Comparison of ENCODE assay signal across 7 mouse cellular contexts in the genomic region with DNA sequence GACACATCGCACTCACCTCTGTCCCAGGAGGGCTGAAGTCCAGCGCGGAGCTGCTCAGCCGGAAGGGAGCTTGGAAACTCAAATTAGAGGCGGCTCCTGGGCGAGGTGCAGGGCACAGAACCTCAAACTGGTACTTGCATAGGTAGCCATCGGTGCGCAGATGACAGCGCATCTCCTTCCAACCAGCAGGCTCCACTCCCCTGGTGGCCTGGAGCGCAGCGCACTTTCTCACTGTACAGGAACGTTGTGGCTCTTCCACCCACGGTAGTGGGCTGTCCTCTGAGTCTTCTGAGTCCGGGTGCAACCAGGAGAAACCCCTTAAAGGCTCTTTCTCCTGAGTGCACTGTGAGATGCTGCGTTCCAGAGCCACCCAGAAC. TPM values are rescaled to one million over a fixed set of nuclear protein-coding genes. Genes with fewer than 3 reads are reported as not detected.
DNase-seq lines count a peak whose midpoint lies in the region; ATAC-seq and TF ChIP-seq lines count a peak whose summit lies in the region.

No protein-coding gene starts in this region.

- peak overlapping the region; percentile 30; the same call in 1 of the 2 replicates for H3K4me3 ChIP-seq in spleen, adult 2 months (ENCODE audit: extremely low read depth, insufficient read depth, insufficient read length)
- H3K4me3 ChIP-seq in forebrain, embryonic 12.5 days (replicated peaks): peak overlapping the region; percentile 37
- H3K4me3 ChIP-seq in hindbrain, embryonic 11.5 days (ENCODE audit: low read depth, low read length): peak overlapping the region; percentile 31
- H3K4me3 ChIP-seq in neural tube, embryonic 14.5 days (ENCODE audit: low read depth, low read length): peak overlapping the region; percentile 37

- H3K27ac ChIP-seq in spleen, adult 2 months (ENCODE audit: insufficient read depth, low read length): peak overlapping the region; percentile 73
- H3K27ac ChIP-seq in forebrain, embryonic 12.5 days: no peak overlapping the region
- H3K27ac ChIP-seq in hindbrain, embryonic 11.5 days (ENCODE audit: low read depth, low read length): no peak overlapping the region
- H3K27ac ChIP-seq in neural tube, embryonic 14.5 days (ENCODE audit: low read depth, low read length): no peak overlapping the region; the same call in 1 of the 2 replicates

- H3K9me3 ChIP-seq in forebrain, embryonic 12.5 days: no peaks in the 10 kb centered on the region
- H3K9me3 ChIP-seq in hindbrain, embryonic 11.5 days (ENCODE audit: control insufficient read depth, low read length): no peaks in the 10 kb centered on the region
- H3K9me3 ChIP-seq in neural tube, embryonic 14.5 days (ENCODE audit: control insufficient read depth, low read length): no peaks in the 10 kb centered on the region

- TF ChIP-seq CTCF in spleen, adult 2 months (IDR thresholded peaks at IDR 0.05; ENCODE audit: extremely low read depth, insufficient read depth, insufficient read length, insufficient replicate concordance): no peak

- H3K9ac ChIP-seq in forebrain, embryonic 12.5 days: peak overlapping the region; percentile 52
- H3K9ac ChIP-seq in hindbrain, embryonic 11.5 days (ENCODE audit: low read depth, low read length): peak overlapping the region; percentile 42
- peak overlapping the region; percentile 45 for H3K9ac ChIP-seq in neural tube, embryonic 14.5 days (replicated peaks; ENCODE audit: low read depth, low read length)

- 2% methylated on average over 15 of the region's 15 CpGs for WGBS in spleen, adult 2 months
- 6% methylated on average over 15 of the region's 15 CpGs for WGBS in forebrain, embryonic 12.5 days
- 10% methylated on average over 15 of the region's 15 CpGs for WGBS in hindbrain, embryonic 11.5 days
- 7% methylated on average over 15 of the region's 15 CpGs for WGBS in neural tube, embryonic 14.5 days

- H3K27me3 ChIP-seq in spleen, adult 2 months (ENCODE audit: control insufficient read depth, insufficient read depth, low read length): no peaks in the 10 kb centered on the region
- H3K27me3 ChIP-seq in forebrain, embryonic 12.5 days: peaks cover 19% of the 10 kb centered on the region
- H3K27me3 ChIP-seq in hindbrain, embryonic 11.5 days (ENCODE audit: control insufficient read depth, insufficient read depth, low read length): peaks cover 3% of the 10 kb centered on the region; the same call in 1 of the 2 replicates
- no peaks in the 10 kb centered on the region for H3K27me3 ChIP-seq in neural tube, embryonic 14.5 days (ENCODE audit: control insufficient read depth, insufficient read depth, low read length)

- DNase-seq in spleen, adult 2 months (ENCODE audit: low read depth in 1 of 2, low spot score in 2 of 2): no peak
- no peak for DNase-seq in spleen, postnatal 36 days (ENCODE audit: low spot score in 2 of 2)
- DNase-seq in hindbrain, embryonic 11.5 days (ENCODE audit: low spot score): no peak
- DNase-seq in liver: peak; percentile 3
- no peak for DNase-seq in cerebellum, adult 11-12 months

- peak; percentile 62 for ATAC-seq in forebrain, embryonic 12.5 days (ENCODE audit: low FRiP score)
- ATAC-seq in hindbrain, embryonic 11.5 days (ENCODE audit: low FRiP score): peak; percentile 69
- ATAC-seq in neural tube, embryonic 14.5 days (ENCODE audit: low read depth): peak; percentile 71; the same call in 1 of the 2 replicates

- no peaks in the 10 kb centered on the region for H3K4me1 ChIP-seq in spleen, adult 2 months (ENCODE audit: control insufficient read depth, insufficient read depth, insufficient read length)
- H3K4me1 ChIP-seq in forebrain, embryonic 12.5 days: peaks cover 14% of the 10 kb centered on the region
- H3K4me1 ChIP-seq in hindbrain, embryonic 11.5 days (replicated peaks; ENCODE audit: control insufficient read depth, insufficient read depth, low read length): no peaks in the 10 kb centered on the region
- H3K4me1 ChIP-seq in neural tube, embryonic 14.5 days (ENCODE audit: control insufficient read depth, insufficient read depth, low read length): no peaks in the 10 kb centered on the region

- no peak for TF ChIP-seq POLR2A in spleen, adult 2 months (IDR thresholded peaks at IDR 0.05; ENCODE audit: low read depth, low read length)

- H3K4me2 ChIP-seq in forebrain, embryonic 12.5 days: peak overlapping the region; percentile 63
- peak overlapping the region; percentile 55 for H3K4me2 ChIP-seq in hindbrain, embryonic 11.5 days (replicated peaks; ENCODE audit: low read depth, low read length)
- H3K4me2 ChIP-seq in neural tube, embryonic 14.5 days (ENCODE audit: low read depth, low read length): peak overlapping the region; percentile 71

- no peaks in the 10 kb centered on the region for H3K36me3 ChIP-seq in spleen, adult 2 months (ENCODE audit: control insufficient read depth, insufficient read depth, low read length)
- no peaks in the 10 kb centered on the region for H3K36me3 ChIP-seq in forebrain, embryonic 12.5 days (replicated peaks)
- H3K36me3 ChIP-seq in hindbrain, embryonic 11.5 days (ENCODE audit: control insufficient read depth, insufficient read depth, low read length): no peaks in the 10 kb centered on the region
- H3K36me3 ChIP-seq in neural tube, embryonic 14.5 days (ENCODE audit: control insufficient read depth, insufficient read depth, low read length): no peaks in the 10 kb centered on the region

RNA-seq across cellular contexts. Expression of gene Clec14a, which starts 0.9 kb away (rescaled TPM):
- 2.3 and 2.6 TPM in 2 replicates for polyA plus RNA-seq in spleen, adult 2 months (2012; rRNA removed)
- 4.6 and 5.5 TPM in 2 replicates for polyA plus RNA-seq in forebrain, embryonic 12.5 days (2016; fragmentation: Nextera tagmentation; extraction: Ambion mirVana)
- polyA plus RNA-seq in hindbrain, embryonic 11.5 days (2014; fragmentation: Nextera tagmentation; extraction: Ambion mirVana): 7.0 TPM in 2 replicates
- 1.3 and 6.5 TPM in 2 replicates for polyA plus RNA-seq in neural tube, embryonic 14.5 days (2014; fragmentation: Nextera tagmentation; extraction: Ambion mirVana)

RNA-seq across cellular contexts. Expression of gene Sstr1, which starts 56.6 kb away (rescaled TPM):
- polyA plus RNA-seq in spleen, adult 2 months (2012; rRNA removed): 0.16 TPM in 1 of 2 replicates, not detected in the other
- polyA plus RNA-seq in forebrain, embryonic 12.5 days (2016; fragmentation: Nextera tagmentation; extraction: Ambion mirVana): 1.9 and 2.4 TPM in 2 replicates
- polyA plus RNA-seq in hindbrain, embryonic 11.5 days (2014; fragmentation: Nextera tagmentation; extraction: Ambion mirVana): 0.33 and 0.62 TPM in 2 replicates
- polyA plus RNA-seq in neural tube, embryonic 14.5 days (2014; fragmentation: Nextera tagmentation; extraction: Ambion mirVana): 8.7 and 19.3 TPM in 2 replicates
